Mouse (Mus musculus): ENCODE data around the gene Oscp1.
"Not testable (repeated sequence)": the region's sequence is repeated elsewhere in the genome, so short reads cannot be mapped to it uniquely, and the experiment has no call there.

Oscp1 gene

GRCm38 (mm10) chr4:126083021-126083420 lies 24.7 kb downstream of the Oscp1 start:
- no peak for DNase-seq (ENCODE audit: low read depth, low spot score)

DNA sequence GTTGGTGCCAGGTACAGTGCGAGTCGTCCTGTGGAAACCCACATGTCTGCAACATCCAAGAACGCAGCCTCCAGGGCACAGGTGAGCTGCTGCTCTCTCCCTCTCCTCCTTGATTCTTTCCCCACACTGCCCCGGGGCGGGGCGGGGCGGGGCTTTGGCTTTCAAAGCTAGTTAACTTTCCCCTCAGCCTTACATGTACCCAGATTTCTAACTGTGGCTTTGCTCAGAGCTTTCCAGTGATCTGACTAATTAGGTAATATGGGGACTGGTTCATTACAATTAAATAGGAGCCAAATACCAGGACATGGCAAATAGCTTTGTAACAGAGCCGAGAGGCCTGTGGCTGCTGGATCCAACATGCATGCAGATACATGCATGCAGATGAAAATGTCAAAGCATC lies 26.0 kb downstream of the Oscp1 start:
- DNase-seq (ENCODE audit: low read depth, low spot score) = no peak

GRCm38 (mm10) chr4:126085996-126086576 lies 27.7 kb downstream of the Oscp1 start:
- DNase-seq (ENCODE audit: low read depth, low spot score) = peak; percentile 93

- DNase-seq (ENCODE audit: low read depth, low spot score) = peak; percentile 51
These were observed 31.9 kb downstream of the Oscp1 start for GRCm38 (mm10) chr4:126090101-126090847.

DNA sequence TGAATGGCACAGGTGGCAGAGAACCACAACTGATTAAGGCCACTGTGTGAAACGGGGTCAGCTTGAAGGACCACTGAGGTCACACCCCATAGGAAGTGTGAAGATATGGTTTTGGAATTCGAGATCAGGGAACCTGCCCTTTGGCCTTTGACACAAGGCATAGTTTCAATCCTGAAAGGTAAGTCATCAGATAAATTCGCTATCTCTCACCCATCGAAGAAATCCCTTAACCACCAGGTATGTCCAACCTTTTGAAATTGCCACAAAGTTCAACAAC lies 32.4 kb downstream of the Oscp1 start:
- DNase-seq (ENCODE audit: low read depth, low spot score) = no peak

DNA sequence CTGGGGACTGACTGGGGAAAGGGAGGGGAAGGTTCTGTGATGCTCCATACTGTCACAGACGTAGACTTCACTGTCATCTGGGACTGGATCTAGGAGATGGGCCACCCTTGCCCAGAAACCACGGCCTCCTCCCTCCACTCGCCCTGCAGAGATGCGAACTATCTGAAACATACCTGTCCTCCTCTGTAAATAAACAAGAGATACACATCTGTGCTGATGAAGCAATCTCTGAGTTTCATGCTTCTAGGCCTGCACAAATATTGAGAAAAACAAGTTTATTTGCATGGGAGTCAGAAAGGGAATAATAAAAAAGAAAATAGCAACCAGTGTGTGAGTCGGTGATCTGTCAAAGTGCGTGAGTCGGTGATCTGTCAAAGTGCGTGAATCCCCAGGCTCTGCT lies 33.5 kb downstream of the Oscp1 start:
- DNase-seq (ENCODE audit: low read depth, low spot score) = no peak

DNA sequence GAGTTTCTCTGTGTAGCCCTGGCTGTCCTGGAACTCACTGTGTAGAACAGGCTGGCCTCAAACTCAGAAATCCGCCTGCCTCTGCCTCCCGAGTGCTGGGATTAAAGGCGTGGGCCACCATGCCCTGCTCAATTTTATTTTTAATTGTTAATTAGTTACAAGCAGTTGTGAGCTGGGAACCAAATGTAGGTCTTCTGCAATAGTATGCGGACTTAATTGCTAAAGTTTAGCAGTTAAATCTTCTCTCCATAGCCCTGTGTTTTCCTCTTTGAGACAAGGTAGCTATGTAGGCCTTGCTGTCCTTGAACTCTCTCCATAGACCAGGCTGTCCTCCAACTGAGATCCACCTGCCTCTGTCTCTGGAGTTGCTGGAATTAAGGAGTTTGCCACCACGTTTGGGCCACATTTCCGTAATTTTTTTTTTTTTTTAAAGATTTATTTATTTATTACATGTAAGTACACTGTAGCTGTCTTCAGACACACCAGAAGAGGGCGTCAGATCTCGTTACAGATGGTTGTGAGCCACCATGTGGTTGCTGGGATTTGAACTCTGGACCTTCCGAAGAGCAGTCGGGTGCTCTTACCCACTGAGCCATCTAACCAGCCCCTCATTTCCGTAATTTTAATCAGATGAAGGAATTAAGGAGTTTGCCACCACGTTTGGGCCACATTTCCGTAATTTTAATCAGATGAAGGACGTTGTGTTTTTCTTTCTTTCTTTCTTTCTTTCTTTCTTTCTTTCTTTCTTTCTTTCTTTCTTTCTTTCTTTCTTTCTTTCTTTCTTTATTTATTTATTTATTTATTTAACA lies 37.5 kb downstream of the Oscp1 start:
- not testable (repeated sequence) for DNase-seq (ENCODE audit: low read depth, low spot score)

DNA sequence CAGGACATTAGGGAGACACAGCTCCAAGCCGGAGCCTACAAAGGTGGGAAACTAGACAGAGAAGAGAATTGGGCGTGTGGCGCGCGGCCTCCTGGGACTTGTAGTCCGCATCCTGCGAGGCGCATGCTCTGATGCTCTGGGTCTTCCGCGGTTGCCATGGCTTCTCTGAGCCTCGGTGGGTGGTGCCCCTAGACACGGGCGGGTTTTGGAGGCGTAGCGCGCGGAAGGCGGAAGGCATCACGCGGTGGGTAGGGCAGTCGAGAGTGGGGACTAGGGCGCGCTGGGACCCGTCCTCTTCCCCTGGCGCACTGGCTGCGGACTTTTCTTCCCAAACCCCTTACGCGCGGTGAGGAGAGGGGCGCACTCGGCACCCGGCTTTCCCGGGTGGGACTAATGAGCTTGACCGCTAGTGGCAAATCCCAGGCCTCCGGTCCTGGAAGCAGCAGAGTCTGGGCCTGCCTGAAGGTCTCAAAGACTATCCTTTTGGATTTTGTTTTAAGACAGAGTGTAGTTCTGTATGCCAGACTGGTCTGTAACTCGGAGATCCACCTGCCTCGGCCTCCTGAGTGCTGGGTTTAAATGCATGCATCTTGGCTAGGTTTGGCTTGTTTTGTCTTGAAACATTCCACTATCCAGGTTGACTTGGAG lies 38.2 kb downstream of the Oscp1 start, which contains the start of gene Lsm10:
Gene Lsm10 (plus strand): TSS at position 160 of the 648 bp plus-strand sequence.
- DNase-seq (ENCODE audit: low read depth, low spot score) = peak; percentile 98

DNA sequence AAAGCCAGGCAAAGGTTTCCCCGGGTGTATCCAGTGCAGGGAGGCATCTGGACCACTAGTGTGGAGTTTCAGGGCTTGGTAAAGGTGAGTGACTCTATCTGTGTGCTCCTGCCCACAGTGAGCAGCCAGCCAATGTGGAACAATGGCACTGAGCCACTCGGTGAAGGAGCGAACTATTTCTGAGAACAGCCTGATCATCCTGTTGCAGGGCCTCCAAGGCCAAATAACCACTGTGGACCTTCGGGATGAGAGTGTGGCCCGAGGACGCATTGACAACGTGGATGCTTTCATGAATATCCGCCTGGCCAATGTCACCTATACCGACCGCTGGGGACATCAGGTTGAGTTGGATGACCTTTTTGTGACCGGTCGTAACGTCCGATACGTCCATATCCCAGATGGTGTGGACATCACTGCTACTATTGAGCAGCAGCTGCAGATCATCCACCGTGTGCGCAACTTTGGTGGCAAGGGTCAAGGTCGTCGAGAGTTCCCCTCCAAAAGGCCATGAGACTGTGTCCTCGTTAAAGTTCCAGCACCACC lies 39.4 kb downstream of the Oscp1 start:
- DNase-seq (ENCODE audit: low read depth, low spot score) = no peak

- DNase-seq (ENCODE audit: low read depth, low spot score) = no peak
These were observed 41.0 kb downstream of the Oscp1 start for GRCm38 (mm10) chr4:126099365-126099764.

GRCm38 (mm10) chr4:126100764-126101163 lies 42.4 kb downstream of the Oscp1 start:
- no peak for DNase-seq (ENCODE audit: low read depth, low spot score)

DNA sequence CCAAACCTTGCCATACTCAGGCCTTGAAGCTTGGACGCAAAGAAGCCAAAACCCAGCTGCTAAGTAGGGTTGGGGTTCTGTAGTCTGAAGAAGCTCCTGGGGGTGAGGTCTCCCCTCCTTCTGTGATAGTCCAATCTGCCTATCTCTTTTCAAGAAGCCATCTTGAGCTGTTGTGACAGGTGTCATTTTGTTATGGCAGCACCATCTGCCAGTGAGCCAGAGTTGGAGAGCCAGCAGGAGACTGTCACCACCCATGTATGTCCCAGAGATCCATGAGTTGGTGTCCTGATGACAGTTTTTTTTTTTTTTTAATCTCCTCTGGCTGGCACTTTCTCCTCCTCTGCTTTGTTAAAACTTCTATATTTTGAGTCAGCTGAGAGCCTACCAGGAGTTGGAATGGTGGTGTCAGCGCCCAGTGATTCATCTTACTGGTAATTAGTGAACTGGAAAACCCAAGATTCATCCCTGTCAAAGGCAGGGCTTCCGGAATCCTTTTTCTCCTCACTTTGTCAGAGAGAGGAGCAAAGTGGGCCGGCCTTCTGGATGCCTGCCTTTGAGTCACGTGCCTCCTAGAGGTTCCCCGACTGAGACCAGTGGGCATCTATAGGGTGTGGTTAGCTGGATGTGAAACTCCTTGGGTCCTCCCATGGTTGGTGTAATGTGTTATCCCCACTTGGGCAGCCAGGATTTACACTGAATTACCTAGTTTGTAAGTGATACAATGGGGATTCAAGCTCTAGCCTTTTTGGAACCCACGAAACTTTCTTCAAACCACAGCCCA lies 43.9 kb downstream of the Oscp1 start:
- no peak for DNase-seq (ENCODE audit: low read depth, low spot score)

- DNase-seq (ENCODE audit: low read depth, low spot score) = peak; percentile 80
These were observed 44.8 kb downstream of the Oscp1 start for GRCm38 (mm10) chr4:126103057-126103581.

DNA sequence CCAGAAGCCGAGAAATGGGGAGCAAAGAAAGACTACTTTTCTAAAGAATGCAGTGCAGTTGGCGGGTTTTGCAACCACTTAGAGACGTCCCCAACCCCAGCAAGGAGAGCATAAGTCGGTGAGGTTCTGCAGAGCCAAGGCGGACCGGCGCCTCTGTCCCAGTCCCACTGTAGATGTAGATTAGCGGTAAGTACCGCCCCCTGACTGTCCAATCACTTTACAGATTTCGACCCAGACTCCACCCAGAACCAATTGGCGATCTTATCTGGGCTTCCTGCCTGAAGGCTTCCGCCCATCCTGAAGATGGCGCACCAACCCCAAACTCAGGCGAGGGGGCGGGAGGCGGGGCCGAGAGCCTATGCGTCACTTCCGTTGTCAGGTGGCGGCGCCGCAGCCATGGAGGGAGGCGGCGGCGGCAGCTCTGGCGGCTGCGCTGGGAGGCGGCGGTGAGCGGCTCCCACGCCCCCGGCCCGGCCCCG lies 45.3 kb downstream of the Oscp1 start, which contains the start of gene Stk40:
Gene Stk40 (plus strand): TSS at position 368 of the 479 bp plus-strand sequence.
- DNase-seq (ENCODE audit: low read depth, low spot score) = peak; percentile 99

DNA sequence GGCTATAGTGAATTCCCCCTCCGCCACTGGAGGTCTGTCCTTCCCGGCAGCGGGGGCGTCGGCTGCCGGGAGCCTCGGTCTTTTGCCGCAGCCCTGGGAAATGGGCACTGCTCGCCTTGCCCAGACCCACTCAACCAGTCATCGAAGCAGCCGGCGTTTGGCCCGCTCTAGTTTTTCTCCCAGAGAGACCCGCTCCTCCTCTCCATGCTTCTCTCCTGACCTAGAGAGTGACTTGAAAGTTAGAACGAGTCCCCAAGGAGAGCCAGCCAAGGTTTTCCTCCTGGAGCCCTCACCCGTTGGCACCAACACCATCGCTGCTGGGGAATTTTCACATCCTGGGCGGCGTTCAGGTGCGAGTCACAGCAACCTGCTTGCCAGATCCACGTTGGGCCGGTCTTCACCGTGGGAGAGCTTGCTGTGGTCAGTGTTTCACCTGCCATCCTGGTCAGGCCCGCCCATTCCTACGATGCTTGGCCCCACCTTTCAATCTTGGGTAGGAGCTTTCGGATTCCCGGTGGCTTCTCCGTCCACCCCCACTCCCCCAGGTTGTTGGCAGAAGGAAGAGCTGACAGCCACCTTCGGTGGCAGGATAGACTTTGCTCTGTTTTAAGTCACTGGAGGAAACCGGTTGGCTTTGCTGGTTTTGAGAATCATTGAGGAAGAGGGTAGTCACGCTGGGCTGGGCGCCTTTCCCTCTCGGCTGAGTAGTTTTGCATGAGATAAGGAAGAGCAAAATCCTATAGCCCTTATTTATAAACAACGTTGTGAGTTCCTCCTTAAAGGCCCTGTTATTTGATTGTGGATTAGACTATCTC lies 46.1 kb downstream of the Oscp1 start:
- DNase-seq (ENCODE audit: low read depth, low spot score) = peak; percentile 42

GRCm38 (mm10) chr4:126105131-126105783 lies 46.9 kb downstream of the Oscp1 start:
- no peak for DNase-seq (ENCODE audit: low read depth, low spot score)

GRCm38 (mm10) chr4:126108061-126108740 lies 49.8 kb downstream of the Oscp1 start:
- no peak for DNase-seq (ENCODE audit: low read depth, low spot score)

DNA sequence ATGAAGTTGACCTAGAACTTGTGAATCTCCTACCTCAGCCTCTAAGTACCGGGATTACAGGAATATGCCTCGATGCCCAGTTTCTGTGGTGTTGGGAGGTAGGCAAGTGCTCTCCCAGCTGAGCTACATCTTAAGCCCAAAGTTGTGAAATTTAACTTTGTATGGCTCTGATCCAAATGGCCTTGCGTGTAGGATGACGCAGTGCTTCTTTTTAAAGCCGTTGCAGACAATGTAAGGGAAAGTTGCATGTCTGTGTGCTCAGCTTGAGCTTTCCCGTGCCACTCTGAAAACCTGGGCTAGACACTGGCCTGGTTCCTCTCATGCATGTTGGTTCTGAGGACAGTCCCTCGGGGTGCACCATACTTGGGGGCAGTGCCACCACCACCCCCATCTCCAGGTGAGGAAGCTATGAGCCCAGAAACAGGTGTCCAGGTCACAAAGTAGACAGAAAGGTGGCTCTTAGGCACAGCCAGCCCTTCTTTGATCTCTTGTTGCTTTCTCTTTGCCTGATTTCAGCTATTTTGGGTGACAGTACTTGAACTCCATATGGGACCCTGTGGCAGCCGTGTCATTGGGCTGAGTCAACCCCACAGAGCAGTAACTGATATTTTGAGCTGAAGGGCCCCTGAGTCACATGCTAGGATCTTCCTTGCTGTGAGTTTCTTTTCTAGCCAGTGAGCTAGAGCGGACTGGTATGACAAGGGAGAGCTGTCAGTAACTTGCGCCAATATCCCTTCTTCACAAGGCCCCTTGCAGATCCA lies 51.4 kb downstream of the Oscp1 start:
- peak; percentile 58 for DNase-seq (ENCODE audit: low read depth, low spot score)

Data from CD4-positive, CD25-positive, alpha-beta regulatory T cell, adult 2 months (primary cell).